In genomic region chr1:168393456-168393855, GRCm38 (mm10) we compare ENCODE assay signal across 10 mouse cellular contexts. TPM values are rescaled to one million over a fixed set of nuclear protein-coding genes. Genes with fewer than 3 reads are reported as not detected.
A peak's percentile ranks its signal among the peaks of the same experiment; 100 is the strongest.
DNase-seq lines count a peak whose midpoint lies in the region; ATAC-seq and TF ChIP-seq lines count a peak whose summit lies in the region.
"Had no signal": no experiment of that assay in that cellular context is flagged by ENCODE, and none has a peak within 500 bp of the region (broad histone marks: within the 10 kb centered on the region; RNA-seq: fewer than 3 reads in every experiment).

No protein-coding gene starts in this region.

- TF ChIP-seq CTCF in kidney, adult 2 months (conservative IDR thresholded peaks at IDR 0.05; ENCODE audit: insufficient read depth, insufficient read length, low read depth, low read length), result no peak
- no peak for TF ChIP-seq CTCF in cortical plate, adult 2 months (IDR thresholded peaks at IDR 0.05; ENCODE audit: extremely low read depth, insufficient read depth, low read length)

- H3K4me3 ChIP-seq in kidney, embryonic 14.5 days (ENCODE audit: low read length), result no peak overlapping the region
- H3K4me3 ChIP-seq in kidney, adult 2 months (ENCODE audit: insufficient read depth, low read depth, low read length), result no peak overlapping the region
- no peak overlapping the region for H3K4me3 ChIP-seq in cortical plate, adult 2 months (ENCODE audit: insufficient read depth, low read length)
- H3K4me3 ChIP-seq in embryonic facial prominence, embryonic 11.5 days (ENCODE audit: low read depth, low read length), result no peak overlapping the region
- no peak overlapping the region for H3K4me3 ChIP-seq in heart, embryonic 13.5 days
- H3K4me3 ChIP-seq: erythroblast, embryonic 14.5 days; midbrain, embryonic 13.5 days had no signal

- H3K9me3 ChIP-seq in kidney, embryonic 14.5 days (ENCODE audit: control insufficient read depth, low read length), result no peaks in the 10 kb centered on the region
- H3K9me3 ChIP-seq in embryonic facial prominence, embryonic 11.5 days (replicated peaks; ENCODE audit: control insufficient read depth, low read length), result no peaks in the 10 kb centered on the region
- no peaks in the 10 kb centered on the region for H3K9me3 ChIP-seq in heart, embryonic 13.5 days
- H3K9me3 ChIP-seq: midbrain, embryonic 13.5 days had no signal

- H3K4me1 ChIP-seq in kidney, embryonic 14.5 days (ENCODE audit: control insufficient read depth, insufficient read depth, low read length), result peaks cover 61% of the 10 kb centered on the region
- H3K4me1 ChIP-seq in kidney, adult 2 months (ENCODE audit: control insufficient read depth, insufficient read depth, low read length), result peaks cover 37% of the 10 kb centered on the region
- peaks cover 20% of the 10 kb centered on the region for H3K4me1 ChIP-seq in cortical plate, adult 2 months (ENCODE audit: control insufficient read depth, insufficient read depth, low read length)
- H3K4me1 ChIP-seq in embryonic facial prominence, embryonic 11.5 days (ENCODE audit: control insufficient read depth, insufficient read depth, low read length), result peaks cover 7% of the 10 kb centered on the region
- H3K4me1 ChIP-seq in heart, embryonic 13.5 days, result peaks cover 81% of the 10 kb centered on the region

- no peak overlapping the region; the same call in 1 of the 2 replicates for H3K4me2 ChIP-seq in kidney, embryonic 14.5 days (replicated peaks; ENCODE audit: low read depth, low read length)
- no peak overlapping the region for H3K4me2 ChIP-seq in embryonic facial prominence, embryonic 11.5 days (ENCODE audit: low read depth, low read length)
- peak overlapping the region; percentile 60; the same call in 1 of the 2 replicates for H3K4me2 ChIP-seq in heart, embryonic 13.5 days
- H3K4me2 ChIP-seq: midbrain, embryonic 13.5 days had no signal

- peak overlapping the region; percentile 74; the same call in 1 of the 2 replicates for H3K27ac ChIP-seq in kidney, embryonic 14.5 days (ENCODE audit: low read depth, low read length)
- H3K27ac ChIP-seq in kidney, adult 2 months (ENCODE audit: insufficient read depth, low read depth, low read length), result no peak overlapping the region; the same call in 1 of the 2 replicates
- H3K27ac ChIP-seq in cortical plate, adult 2 months (ENCODE audit: insufficient read depth, low read length), result 0 out of 2 replicates have a peak overlapping the region, but pooled peaks have one; percentile 6
- 0 out of 2 replicates have a peak overlapping the region, but pooled peaks have one; percentile 11 for H3K27ac ChIP-seq in embryonic facial prominence, embryonic 11.5 days (replicated peaks; ENCODE audit: low read depth, low read length)
- H3K27ac ChIP-seq in heart, embryonic 13.5 days (replicated peaks), result peak overlapping the region; percentile 89
- H3K27ac ChIP-seq: midbrain, embryonic 13.5 days had no signal

- no peaks in the 10 kb centered on the region for H3K27me3 ChIP-seq in kidney, embryonic 14.5 days (ENCODE audit: control insufficient read depth, insufficient read depth, low read length)
- H3K27me3 ChIP-seq in kidney, adult 2 months (replicated peaks; ENCODE audit: control insufficient read depth, insufficient read depth, low read length), result no peaks in the 10 kb centered on the region
- no peaks in the 10 kb centered on the region for H3K27me3 ChIP-seq in embryonic facial prominence, embryonic 11.5 days (ENCODE audit: control insufficient read depth, insufficient read depth, low read length)
- no peaks in the 10 kb centered on the region for H3K27me3 ChIP-seq in heart, embryonic 13.5 days (replicated peaks)
- H3K27me3 ChIP-seq: midbrain, embryonic 13.5 days had no signal

- ATAC-seq in kidney, embryonic 14.5 days (ENCODE audit: low FRiP score, low TSS enrichment), result no peak
- no peak for ATAC-seq in embryonic facial prominence, embryonic 11.5 days (replicated peaks; ENCODE audit: insufficient number of reproducible peaks, low FRiP score, low TSS enrichment, low read depth)
- no peak for ATAC-seq in heart, embryonic 13.5 days (ENCODE audit: extremely low read depth, insufficient number of reproducible peaks, low FRiP score, low TSS enrichment)
- ATAC-seq: midbrain, embryonic 13.5 days had no signal

- WGBS in kidney, embryonic 14.5 days, result 53% methylated on average over 4 of the region's 4 CpGs
- WGBS in kidney, adult 2 months, result 59% methylated on average over 4 of the region's 4 CpGs
- WGBS in embryonic facial prominence, embryonic 11.5 days, result 64% methylated on average over 4 of the region's 4 CpGs
- 26% methylated on average over 4 of the region's 4 CpGs for WGBS in heart, embryonic 13.5 days

- DNase-seq in kidney, adult 2 months, result no peak
- no peak for DNase-seq in embryonic facial prominence, embryonic 11.5 days (ENCODE audit: low spot score)
- no peak for DNase-seq in thymus, postnatal 36 days
- no peak for DNase-seq in cerebellum, adult 11 months
- DNase-seq: thymus, postnatal 25 days had no signal

- peaks cover 53% of the 10 kb centered on the region for H3K36me3 ChIP-seq in kidney, embryonic 14.5 days (ENCODE audit: control insufficient read depth, insufficient read depth, low read length)
- H3K36me3 ChIP-seq in kidney, adult 2 months (ENCODE audit: control insufficient read depth, insufficient read depth, low read length), result peaks cover 1% of the 10 kb centered on the region; the same call in 1 of the 2 replicates
- H3K36me3 ChIP-seq in embryonic facial prominence, embryonic 11.5 days (replicated peaks; ENCODE audit: control insufficient read depth, insufficient read depth, low read depth, low read length), result no peaks in the 10 kb centered on the region
- H3K36me3 ChIP-seq in heart, embryonic 13.5 days, result peaks cover 53% of the 10 kb centered on the region
- H3K36me3 ChIP-seq: midbrain, embryonic 13.5 days had no signal

- H3K9ac ChIP-seq in kidney, embryonic 14.5 days (ENCODE audit: low read depth, low read length), result 0 out of 2 replicates have a peak overlapping the region, but pooled peaks have one; percentile 0
- H3K9ac ChIP-seq in embryonic facial prominence, embryonic 11.5 days (replicated peaks; ENCODE audit: low read length), result no peak overlapping the region
- H3K9ac ChIP-seq in heart, embryonic 13.5 days, result peak overlapping the region; percentile 29
- H3K9ac ChIP-seq: midbrain, embryonic 13.5 days had no signal

- TF ChIP-seq POLR2A in kidney, adult 2 months (IDR thresholded peaks at IDR 0.05; ENCODE audit: low read depth, low read length), result no peak
- no peak for TF ChIP-seq POLR2A in cortical plate, adult 2 months (IDR thresholded peaks at IDR 0.05; ENCODE audit: extremely low read depth, insufficient read depth, low read length)

RNA-seq across cellular contexts. Expression of gene Pbx1, which starts 38.6 kb away (rescaled TPM):
- 107 and 120 TPM in 2 replicates for polyA plus RNA-seq in kidney, embryonic 14.5 days (2014; fragmentation: Nextera tagmentation; extraction: Ambion mirVana)
- 46.9 and 49.2 TPM in 2 replicates for polyA plus RNA-seq in kidney, adult 2 months (2012; rRNA removed)
- polyA plus RNA-seq in cortical plate, adult 2 months (2012; rRNA removed), result 63.4 and 65.5 TPM in 2 replicates
- 46.0 and 47.8 TPM in 2 replicates for polyA plus RNA-seq in embryonic facial prominence, embryonic 11.5 days (2014; fragmentation: Nextera tagmentation; extraction: Ambion mirVana)
- polyA plus RNA-seq in heart, embryonic 13.5 days (2015; fragmentation: Nextera tagmentation; extraction: Ambion mirVana), result 23.2 and 23.7 TPM in 2 replicates
